Mouse (Mus musculus) heart, embryonic 11.5 days (tissue): ENCODE data around the gene Fpr3. TPM values are rescaled to one million over a fixed set of nuclear protein-coding genes. Genes with fewer than 3 reads are reported as not detected.
A peak's percentile ranks its signal among the peaks of the same experiment; 100 is the strongest.
"Not testable (repeated sequence)": the region's sequence is repeated elsewhere in the genome, so short reads cannot be mapped to it uniquely, and the experiment has no call there.

Experiments used
- ATAC-seq: fragments of 200-750 bp; cut with Nextera tagmentation; replicated peaks from 2 replicates; pipeline ENCODE4 v1.8.0; 2017; ENCODE audit warnings: moderate library complexity; ENCODE audit not compliant: insufficient number of reproducible peaks, low FRiP score, low TSS enrichment
- H3K27ac ChIP-seq: fragments of 300-500 bp; sonication (generic); 2 replicates; pipeline ENCODE4 v1.5.1; 2014; ENCODE audit warnings: mild to moderate bottlenecking, low read depth, low read length
- H3K27me3 ChIP-seq: fragments of 300-500 bp; sonication (generic); 2 replicates; pipeline ENCODE4 v1.6.1; 2014; ENCODE audit warnings: mild to moderate bottlenecking, low read length, mixed read lengths; ENCODE audit not compliant: control insufficient read depth, insufficient read depth
- H3K36me3 ChIP-seq: fragments of 300-500 bp; sonication (generic); 2 replicates; pipeline ENCODE4 v1.6.1; 2014; ENCODE audit warnings: mild to moderate bottlenecking, low read length, moderate library complexity, mixed read lengths; ENCODE audit not compliant: control insufficient read depth, insufficient read depth
- H3K4me1 ChIP-seq: fragments of 300-500 bp; sonication (generic); 2 replicates; pipeline ENCODE4 v1.6.1; 2014; ENCODE audit warnings: low read length; ENCODE audit not compliant: control insufficient read depth, insufficient read depth
- H3K4me2 ChIP-seq: fragments of 300-500 bp; sonication (generic); 2 replicates; pipeline ENCODE4 v1.6.1; 2014; ENCODE audit warnings: mild to moderate bottlenecking, moderate library complexity
- H3K4me3 ChIP-seq: fragments of 300-500 bp; sonication (generic); 2 replicates; pipeline ENCODE4 v1.5.1; 2014; ENCODE audit warnings: low read depth, low read length
- H3K9ac ChIP-seq: fragments of 300-500 bp; sonication (generic); 2 replicates; pipeline ENCODE4 v1.6.1; 2014; ENCODE audit warnings: mild to moderate bottlenecking, low read depth, low read length, moderate library complexity
- H3K9me3 ChIP-seq: fragments of 300-500 bp; sonication (generic); replicated peaks from 2 replicates; pipeline ENCODE4 v1.6.1; 2016; ENCODE audit warnings: low read length; ENCODE audit not compliant: control insufficient read depth
- WGBS: fragments of 180-500 bp; shearing (Covaris S2); extraction: QIAGEN DNeasy Blood & Tissue Kit; methylation state at CpG from one replicate; pipeline ENCODE4 v1.1.7; 2014; ENCODE audit not compliant: insufficient replicate concordance; 5-methylcytosine and 5-hydroxymethylcytosine counted together
- polyA plus RNA-seq: library from polyadenylated mRNA; unstranded; fragments of >200 nt; fragmentation: Nextera tagmentation; extraction: Ambion mirVana; gene quantifications from 2 replicates; pipeline ENCODE4 v1.2.1, GENCODE M21; 2014

Fpr3 gene
- polyA plus RNA-seq = not detected in 2 replicates

DNA sequence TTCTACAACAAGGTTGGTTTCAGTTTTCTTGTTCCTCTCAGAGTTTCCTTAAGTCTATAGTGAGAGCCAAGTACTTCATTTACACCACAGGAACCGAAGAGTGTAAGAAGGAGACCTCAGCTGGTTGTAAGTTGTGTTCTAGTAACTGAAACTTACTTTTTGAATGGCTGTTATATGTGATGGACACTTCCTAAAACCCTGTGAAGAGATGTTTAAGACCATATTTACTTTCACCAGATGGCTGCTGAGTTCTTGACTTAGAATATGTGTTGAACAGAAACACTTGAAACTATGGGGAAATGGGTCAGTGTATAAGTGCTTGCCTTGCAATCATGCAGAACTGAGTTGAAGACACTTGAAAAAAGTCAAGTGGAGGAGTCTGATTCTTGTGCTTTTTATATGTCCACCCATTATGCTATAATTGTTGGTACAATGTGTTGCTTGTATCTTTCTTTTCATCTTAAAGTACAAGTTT, at the start of gene Fpr3, which contains the start of gene Fpr2:
Gene Fpr3, plus strand, starts transcription at position 79 of the 475 bp plus-strand sequence.
Gene Fpr2, plus strand, starts transcription at position 51 of the 475 bp plus-strand sequence.
- Histone ChIP-seq H3K9me3 (no peaks in the 10 kb centered on the region), H3K4me1 (no peaks in the 10 kb centered on the region), H3K27me3 (no peaks in the 10 kb centered on the region), H3K36me3 (no peaks in the 10 kb centered on the region), H3K4me3 (no peak within 1 kb of the TSS), H3K4me2 (no peak within 1 kb of the TSS), H3K9ac (no peak within 1 kb of the TSS), H3K27ac (no peak within 1 kb of the TSS)
- ATAC-seq = no peak
- 60% methylated on average over 1 of the region's 1 CpGs for WGBS

DNA sequence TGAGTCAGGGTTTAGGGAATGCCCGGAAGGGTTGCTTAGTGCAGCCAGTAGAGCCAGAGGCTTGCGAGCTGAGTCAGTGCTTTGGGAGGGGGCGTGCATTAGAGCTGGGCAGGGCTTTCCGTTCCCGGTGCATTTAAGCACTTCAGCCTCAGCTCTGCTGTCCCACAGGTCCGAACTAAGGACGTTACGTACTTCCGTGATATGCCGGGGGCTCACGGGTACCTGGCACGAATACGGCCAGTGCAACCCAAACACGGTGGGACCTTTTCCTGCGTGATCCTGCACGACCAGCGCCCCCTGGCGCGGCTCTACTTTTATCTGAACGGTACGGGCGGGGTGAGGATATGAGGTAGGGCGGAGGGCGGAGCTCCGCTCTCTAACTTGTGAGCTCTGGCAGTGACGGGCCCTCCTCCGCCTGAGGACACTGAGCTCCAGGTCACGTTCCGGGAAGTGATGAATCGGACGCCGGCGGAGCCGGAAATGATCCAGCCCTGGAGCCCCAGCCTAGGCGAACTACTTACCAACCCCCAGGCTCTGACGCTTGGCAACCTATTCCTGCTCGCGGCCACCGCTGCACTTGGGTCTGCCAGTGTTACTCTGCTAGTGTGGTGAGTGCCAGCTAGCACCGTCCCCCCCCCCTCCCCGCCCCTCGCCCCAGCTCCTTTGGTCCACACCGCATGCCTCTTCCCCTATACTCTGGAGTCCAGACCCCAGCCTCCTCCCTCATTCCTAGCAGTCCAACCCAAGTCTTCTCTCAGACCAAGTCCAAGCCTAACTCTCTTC, 49.5 kb upstream of the Fpr3 start:
- Histone ChIP-seq H3K9me3 (no peaks in the 10 kb centered on the region), H3K27ac (peak overlapping the region; percentile 86), H3K4me1 (peaks cover 41% of the 10 kb centered on the region), H3K36me3 (peaks cover 19% of the 10 kb centered on the region), H3K9ac (peak overlapping the region; percentile 72), H3K4me3 (peak overlapping the region; percentile 49), H3K4me2 (peak overlapping the region; percentile 75), H3K27me3 (no peaks in the 10 kb centered on the region)
- peak; percentile 97 for ATAC-seq
- under 1% methylated on average over 43 of the region's 43 CpGs for WGBS

DNA sequence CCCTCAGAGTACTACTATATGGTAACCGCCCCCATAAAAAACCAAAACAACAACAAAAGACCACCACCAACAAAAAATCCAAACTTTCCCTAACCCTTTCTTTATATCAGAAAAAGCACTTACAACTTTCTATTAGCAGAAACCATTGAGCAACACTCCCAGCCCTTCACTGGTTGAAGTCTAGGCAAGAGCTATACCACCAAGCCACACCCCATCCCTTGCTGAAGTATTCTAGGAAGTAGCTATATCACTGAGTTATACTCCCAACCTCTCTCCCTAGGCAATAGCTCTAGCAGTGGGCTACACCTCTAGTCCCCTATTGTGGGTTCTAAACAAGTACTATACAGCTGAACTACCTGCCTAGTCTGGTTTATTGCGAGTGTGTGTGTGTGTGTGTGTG, 48.4 kb upstream of the Fpr3 start:
- Histone ChIP-seq H3K27me3 (no peaks in the 10 kb centered on the region), H3K9me3 (no peaks in the 10 kb centered on the region), H3K9ac (no peak overlapping the region), H3K36me3 (peaks cover 19% of the 10 kb centered on the region; the same call in 1 of the 2 replicates), H3K4me2 (no peak overlapping the region; the same call in 1 of the 2 replicates), H3K4me1 (peaks cover 33% of the 10 kb centered on the region), H3K27ac (no peak overlapping the region), H3K4me3 (no peak overlapping the region)
- ATAC-seq = no peak
- WGBS = 90% methylated on average over 2 of the region's 2 CpGs

DNA sequence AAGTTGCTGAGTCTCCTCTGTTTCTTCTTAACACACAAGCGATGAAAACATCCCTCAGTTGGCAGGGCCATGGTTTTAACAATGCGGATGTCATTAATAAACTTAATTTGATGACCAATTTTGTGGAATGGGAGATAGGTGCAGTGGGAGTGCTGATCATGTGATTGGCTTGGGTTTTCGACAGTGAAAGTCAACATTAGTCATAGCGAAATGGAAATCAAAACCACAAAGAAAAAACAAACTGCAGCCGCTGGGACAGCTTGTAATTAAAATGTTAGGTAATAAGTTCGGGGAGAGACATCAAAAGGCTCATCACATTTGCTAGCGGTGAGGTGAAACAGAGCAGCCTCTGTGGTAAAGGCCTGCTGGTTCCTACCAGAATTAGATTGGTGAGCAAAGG, 46.9 kb upstream of the Fpr3 start:
- 86% methylated on average over 7 of the region's 7 CpGs for WGBS
- ATAC-seq = no peak

DNA sequence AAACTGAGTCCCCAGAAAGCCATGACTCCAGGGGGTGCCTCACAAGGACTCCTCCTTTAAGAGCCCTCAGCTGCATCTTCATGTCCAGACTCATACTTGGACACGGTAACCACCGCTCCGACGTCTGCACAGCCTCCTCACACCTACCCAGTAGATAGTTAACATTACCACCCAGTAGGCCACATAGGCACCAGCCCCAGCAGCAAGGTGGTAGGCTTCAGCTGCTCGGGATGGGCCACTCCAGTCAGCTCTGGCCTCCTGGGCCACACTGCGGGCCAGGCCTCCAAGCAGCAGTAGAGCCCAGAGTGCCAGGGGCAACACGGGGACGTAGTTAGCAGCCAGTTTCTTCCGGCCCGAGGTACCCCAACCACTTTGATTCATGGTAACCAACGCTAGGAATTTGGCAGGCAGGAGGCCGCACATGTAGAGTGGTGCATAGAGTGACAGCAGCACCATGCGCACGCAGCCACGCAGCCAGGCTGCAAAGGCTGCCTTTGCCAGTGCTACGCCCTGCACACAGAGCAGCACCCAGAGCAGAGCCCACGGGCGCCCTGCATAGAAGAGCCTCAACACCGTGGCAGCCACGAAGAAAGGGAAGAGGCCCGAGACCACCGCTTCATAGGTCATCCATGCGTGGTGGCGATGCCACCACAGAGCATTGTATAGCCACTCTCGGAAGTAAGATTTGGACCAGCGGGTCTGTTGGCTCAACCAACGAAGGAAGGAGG, 44.0 kb upstream of the Fpr3 start:
- no peaks in the 10 kb centered on the region for H3K9me3 ChIP-seq
- WGBS = 69% methylated on average over 27 of the region's 27 CpGs
- H3K4me1 ChIP-seq = peaks cover under 1% of the 10 kb centered on the region; the same call in 1 of the 2 replicates
- no peak overlapping the region for H3K4me3 ChIP-seq
- no peak overlapping the region for H3K27ac ChIP-seq
- H3K27me3 ChIP-seq = no peaks in the 10 kb centered on the region
- H3K36me3 ChIP-seq = peaks cover 15% of the 10 kb centered on the region; the same call in 1 of the 2 replicates
- no peak overlapping the region for H3K9ac ChIP-seq
- H3K4me2 ChIP-seq = no peak overlapping the region
- peak; percentile 40; the same call in 1 of the 2 replicates for ATAC-seq

More for the DNA sequence above, 46.9 kb upstream of the Fpr3 start:
- Histone ChIP-seq H3K4me1 (peaks cover 19% of the 10 kb centered on the region), H3K9me3 (no peaks in the 10 kb centered on the region), H3K9ac (no peak overlapping the region), H3K4me3 (no peak overlapping the region), H3K27ac (no peak overlapping the region), H3K36me3 (peaks cover 19% of the 10 kb centered on the region; the same call in 1 of the 2 replicates), H3K27me3 (no peaks in the 10 kb centered on the region), H3K4me2 (no peak overlapping the region)

DNA sequence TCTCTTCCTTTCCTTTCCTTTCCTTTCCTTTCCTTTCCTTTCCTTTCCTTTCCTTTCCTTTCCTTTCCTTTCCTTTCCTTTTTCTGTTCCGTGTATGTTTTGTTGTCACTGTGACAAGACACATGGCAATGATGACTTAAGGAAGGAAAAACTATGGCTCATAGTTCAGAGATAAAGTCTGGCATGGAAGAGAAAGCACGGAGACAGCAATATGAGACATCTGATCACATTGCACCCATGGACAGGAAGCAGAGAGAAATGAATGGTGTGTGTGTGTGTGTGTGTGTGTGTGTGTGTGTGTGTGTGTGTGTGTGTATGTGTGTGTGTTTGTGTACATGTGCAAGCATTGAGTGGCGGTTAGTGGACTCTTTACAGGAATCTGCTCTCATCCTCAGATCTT, 43.0 kb upstream of the Fpr3 start:
- peaks cover 12% of the 10 kb centered on the region; the same call in 1 of the 2 replicates for H3K36me3 ChIP-seq
- ATAC-seq, H3K4me1 ChIP-seq, H3K27me3 ChIP-seq, H3K4me2 ChIP-seq, H3K9me3 ChIP-seq, H3K9ac ChIP-seq, H3K27ac ChIP-seq, H3K4me3 ChIP-seq: not testable (repeated sequence)
- WGBS = 62% methylated on average over 3 of the region's 3 CpGs

DNA sequence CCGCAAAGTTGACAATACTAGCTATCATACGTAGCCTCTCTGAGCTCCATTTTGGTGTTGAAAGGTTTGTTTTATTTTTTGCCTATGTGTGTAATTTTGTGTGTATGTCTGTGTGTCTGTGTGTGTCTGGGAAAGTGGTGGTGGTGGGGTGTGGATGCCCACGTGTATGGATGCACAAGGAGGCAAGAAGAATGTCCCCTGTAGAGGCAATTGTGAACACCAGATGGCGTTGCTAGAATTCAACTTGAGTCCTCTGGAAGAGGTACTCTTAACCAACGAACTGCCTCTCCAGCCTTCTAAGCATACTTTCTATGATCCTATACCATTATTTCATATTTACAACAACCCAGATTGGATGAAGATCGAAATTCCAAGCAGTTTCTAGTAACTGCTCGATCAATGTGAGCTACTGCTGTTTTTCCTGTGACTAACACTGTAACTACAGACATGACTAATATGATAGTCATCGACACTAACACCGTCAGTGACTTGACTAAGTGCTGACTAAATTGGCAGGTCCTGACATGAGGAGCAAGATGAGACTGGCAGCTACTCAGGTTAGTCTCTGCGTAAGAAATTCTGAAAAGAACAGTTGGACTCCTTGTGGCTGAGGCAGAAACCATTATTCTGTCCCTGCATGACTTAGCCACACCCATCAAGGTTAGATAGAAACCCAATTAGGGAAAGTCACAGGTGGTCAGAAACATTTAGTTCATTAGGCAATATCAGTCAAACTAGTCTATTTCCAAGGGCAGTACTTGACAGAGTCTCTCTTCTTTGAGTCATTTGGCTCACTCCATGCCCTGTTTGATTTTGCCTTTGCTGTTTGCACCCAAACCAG, 42.2 kb upstream of the Fpr3 start:
- no peak for ATAC-seq
- H3K4me3 ChIP-seq = no peak overlapping the region
- no peak overlapping the region for H3K9ac ChIP-seq
- peaks cover 13% of the 10 kb centered on the region for H3K27me3 ChIP-seq
- peaks cover 6% of the 10 kb centered on the region; the same call in 1 of the 2 replicates for H3K36me3 ChIP-seq
- no peaks in the 10 kb centered on the region for H3K4me1 ChIP-seq
- WGBS = 66% methylated on average over 10 of the region's 10 CpGs
- H3K27ac ChIP-seq = no peak overlapping the region
- no peaks in the 10 kb centered on the region for H3K9me3 ChIP-seq
- H3K4me2 ChIP-seq = no peak overlapping the region

DNA sequence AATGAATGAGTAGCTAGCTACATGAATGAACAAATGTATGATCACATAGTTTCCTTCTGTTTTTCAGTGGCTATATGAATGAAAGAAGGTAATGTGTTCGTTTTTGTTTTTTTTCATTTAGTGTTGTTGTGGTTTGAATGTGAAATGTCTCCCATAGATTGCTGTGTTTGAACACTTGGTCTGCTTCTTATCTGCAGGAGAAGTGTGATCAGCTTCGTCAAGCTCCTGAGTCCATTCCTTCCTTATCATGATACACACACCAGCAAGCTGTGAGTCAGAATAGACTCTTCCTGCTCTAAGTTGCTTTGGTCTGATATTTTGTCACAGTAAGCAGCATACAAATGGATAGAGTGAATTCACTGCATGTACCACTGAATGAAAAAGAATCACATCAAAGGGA, 38.7 kb upstream of the Fpr3 start:
- 50% methylated on average over 2 of the region's 2 CpGs for WGBS
- Histone ChIP-seq H3K27me3 (peaks cover 16% of the 10 kb centered on the region), H3K9ac (no peak overlapping the region), H3K36me3 (no peaks in the 10 kb centered on the region), H3K9me3 (no peaks in the 10 kb centered on the region), H3K27ac (no peak overlapping the region), H3K4me3 (no peak overlapping the region), H3K4me1 (no peaks in the 10 kb centered on the region), H3K4me2 (no peak overlapping the region)
- ATAC-seq = no peak
